Mouse (Mus musculus) embryo, embryonic 11.5 days (tissue): Measurements from ENCODE around the gene Dtx4.
A peak's percentile ranks its signal among the peaks of the same experiment; 100 is the strongest.

Source experiments
- DNase-seq: peaks from one replicate; pipeline ENCODE4 v3.0.0-alpha.2; 2012; ENCODE audit warnings: low read depth, low spot score

The Dtx4 gene

GRCm38 (mm10) chr19:12494187-12494458 lies 7.1 kb downstream of the Dtx4 start:
- no peak for DNase-seq

- no peak for DNase-seq
These were observed 7.6 kb downstream of the Dtx4 start for GRCm38 (mm10) chr19:12493453-12494186.

DNA sequence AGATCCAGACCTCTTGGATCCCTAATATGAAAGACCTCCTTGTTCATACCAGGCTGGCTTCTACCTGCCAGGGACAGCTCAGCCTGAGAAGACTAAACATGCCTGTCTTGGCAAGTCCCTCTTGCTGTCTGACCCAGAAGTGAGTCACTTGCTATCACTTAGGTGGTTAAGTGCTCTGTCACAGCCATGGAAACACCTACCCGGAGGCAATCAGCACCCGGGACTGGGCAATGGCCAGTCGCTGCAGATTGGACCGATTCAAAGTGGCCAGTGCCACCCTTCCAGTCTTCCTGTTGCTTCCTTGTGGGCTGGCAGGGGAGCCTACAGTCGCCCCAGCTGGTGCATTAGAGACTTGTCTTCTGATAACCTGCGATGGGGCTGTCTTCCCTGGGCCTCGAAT lies 9.6 kb downstream of the Dtx4 start:
- DNase-seq: no peak

DNA sequence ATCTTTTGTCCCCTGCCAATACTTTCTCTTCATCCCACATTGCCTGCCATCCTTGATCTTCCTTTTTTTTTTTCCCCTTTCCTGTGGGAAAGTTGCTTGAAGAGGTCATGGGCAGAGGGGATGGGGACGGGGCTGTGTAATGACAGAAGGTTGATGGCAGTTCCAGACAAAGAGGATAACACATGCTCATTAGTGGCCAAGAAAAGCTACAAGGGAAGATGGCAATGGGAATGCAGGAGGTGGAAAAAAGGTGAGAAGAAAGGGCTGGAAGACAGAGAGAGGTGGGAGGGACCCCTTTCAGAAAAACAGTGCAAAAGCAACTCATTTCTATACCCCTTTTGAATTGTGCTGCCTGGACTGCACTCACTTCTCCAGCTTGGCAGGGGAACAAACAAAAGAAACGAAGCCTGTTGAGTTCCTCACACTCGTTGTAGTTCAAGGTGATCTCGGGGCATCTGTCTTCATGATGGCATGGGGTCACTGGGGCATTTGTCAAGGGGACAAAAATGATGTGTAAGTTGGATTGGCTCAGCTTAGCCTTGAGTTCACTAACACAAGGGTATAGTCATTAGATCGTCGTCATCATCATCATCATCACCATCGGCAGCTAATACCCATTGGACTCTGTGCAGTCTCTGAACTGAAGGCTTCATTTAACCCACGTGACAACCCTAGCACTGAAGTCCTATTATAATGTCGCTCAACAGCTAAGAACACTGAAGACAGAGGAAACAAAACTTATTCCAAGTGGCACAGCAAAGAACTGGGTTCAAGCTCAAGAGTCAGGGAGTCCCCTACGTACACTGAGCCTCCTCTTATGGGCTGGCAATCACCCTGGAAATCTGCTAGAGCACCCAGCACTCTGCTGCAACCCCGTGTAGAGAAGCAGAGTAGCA lies 11.3 kb downstream of the Dtx4 start:
- DNase-seq: no peak

DNA sequence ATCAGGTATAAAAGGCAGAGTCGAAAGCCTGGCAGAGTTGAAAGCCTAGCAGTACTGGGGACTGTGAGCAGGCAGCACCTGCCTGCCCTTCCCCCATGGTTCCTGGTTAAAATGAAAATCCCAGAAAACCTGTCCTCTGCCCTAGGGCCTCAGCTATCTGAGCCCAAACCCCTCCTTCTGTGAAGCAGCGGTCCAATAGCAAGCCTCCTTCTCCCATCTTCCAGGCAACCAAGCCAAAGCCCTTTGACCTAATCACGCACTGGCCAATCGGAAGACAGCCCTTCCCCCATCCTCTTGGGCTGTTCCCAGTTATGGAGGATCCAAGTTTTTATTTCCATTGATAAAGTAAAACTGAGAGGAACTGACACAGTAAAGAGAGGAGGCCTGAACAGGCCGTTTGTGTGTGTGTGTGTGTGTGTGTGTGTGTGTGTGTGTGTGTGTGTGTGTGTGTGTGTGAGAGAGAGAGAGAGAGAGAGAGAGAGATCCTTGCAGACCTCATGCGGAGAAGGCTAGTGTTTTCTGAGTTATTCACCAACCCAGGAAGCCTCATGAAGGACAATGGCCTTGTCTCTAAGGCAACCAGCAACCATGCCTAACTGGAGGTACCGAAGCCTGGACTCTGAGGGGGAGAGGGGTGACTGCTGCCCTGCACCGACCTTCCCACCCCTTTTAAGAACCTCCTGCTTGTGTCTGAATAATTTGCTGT lies 12.1 kb downstream of the Dtx4 start:
- DNase-seq: peak; percentile 45

- DNase-seq: no peak
These were observed 12.9 kb downstream of the Dtx4 start for GRCm38 (mm10) chr19:12488205-12488966.

DNA sequence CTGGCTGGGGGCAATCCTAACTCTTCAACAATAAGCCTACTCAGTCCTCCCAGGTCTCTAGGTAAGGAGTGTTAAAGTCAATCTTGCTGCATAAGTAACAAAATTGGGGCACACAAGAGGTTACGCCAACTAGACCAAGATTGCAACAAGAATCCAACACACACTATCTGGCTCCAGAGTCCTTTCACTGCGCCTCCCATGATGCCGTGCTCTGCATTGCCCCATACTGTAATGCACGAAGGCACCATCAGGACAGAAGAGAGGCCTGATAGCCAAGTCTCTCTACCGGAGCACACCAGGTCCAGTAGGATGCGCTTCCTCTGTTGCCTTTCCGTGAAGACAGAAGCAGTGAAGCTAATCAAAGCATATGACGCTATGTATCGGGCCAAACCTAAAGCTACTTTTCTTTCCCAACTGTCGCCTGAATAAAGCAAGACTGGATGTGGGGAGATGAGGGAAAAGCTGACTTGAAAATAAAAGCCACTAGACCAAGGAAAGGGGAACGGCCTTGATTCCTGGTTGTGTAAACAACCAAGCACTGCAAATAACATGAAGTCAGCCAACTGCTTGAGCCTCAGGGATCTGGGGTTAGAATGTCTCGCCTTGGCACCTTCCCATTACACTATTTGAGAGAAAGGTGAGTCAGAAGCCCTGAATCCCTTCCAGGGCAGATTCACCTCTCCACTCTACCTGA lies 13.6 kb downstream of the Dtx4 start:
- DNase-seq: no peak

GRCm38 (mm10) chr19:12486875-12487274 lies 14.4 kb downstream of the Dtx4 start:
- no peak for DNase-seq

- DNase-seq: no peak
These were observed 15.6 kb downstream of the Dtx4 start for GRCm38 (mm10) chr19:12485631-12486030.

GRCm38 (mm10) chr19:12485223-12485622 lies 16.0 kb downstream of the Dtx4 start:
- DNase-seq: no peak

GRCm38 (mm10) chr19:12484210-12484609 lies 17.0 kb downstream of the Dtx4 start:
- DNase-seq: no peak

GRCm38 (mm10) chr19:12483782-12484181 lies 17.5 kb downstream of the Dtx4 start:
- no peak for DNase-seq

GRCm38 (mm10) chr19:12478369-12478768 lies 22.9 kb downstream of the Dtx4 start:
- no peak for DNase-seq

DNA sequence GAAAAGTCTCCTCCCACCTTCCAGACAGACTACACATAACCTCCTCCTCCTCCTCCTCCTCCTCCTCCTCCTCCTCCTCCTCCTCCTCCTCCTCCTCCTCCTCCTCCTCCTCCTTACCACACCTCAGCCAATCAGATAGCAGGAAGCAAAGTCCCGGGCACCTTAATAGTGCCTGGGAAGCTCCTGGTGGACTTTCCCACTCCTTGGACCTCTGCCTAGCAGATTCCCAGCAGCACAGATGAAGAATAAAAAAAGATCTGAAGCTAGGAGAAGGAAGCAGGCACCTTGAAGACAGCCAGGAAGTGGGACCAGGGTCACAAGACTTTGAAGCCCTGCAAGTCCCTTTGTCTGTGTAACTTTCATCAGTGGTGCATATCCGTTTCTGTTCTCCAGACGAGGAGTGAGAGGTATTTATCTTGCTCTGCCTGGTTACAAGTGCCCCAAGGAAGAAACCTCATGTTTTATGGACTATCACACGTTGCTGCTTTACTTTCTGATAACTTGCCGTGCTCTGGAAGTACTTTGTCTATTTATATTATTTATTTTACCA lies 24.5 kb downstream of the Dtx4 start:
- DNase-seq: no peak

DNA sequence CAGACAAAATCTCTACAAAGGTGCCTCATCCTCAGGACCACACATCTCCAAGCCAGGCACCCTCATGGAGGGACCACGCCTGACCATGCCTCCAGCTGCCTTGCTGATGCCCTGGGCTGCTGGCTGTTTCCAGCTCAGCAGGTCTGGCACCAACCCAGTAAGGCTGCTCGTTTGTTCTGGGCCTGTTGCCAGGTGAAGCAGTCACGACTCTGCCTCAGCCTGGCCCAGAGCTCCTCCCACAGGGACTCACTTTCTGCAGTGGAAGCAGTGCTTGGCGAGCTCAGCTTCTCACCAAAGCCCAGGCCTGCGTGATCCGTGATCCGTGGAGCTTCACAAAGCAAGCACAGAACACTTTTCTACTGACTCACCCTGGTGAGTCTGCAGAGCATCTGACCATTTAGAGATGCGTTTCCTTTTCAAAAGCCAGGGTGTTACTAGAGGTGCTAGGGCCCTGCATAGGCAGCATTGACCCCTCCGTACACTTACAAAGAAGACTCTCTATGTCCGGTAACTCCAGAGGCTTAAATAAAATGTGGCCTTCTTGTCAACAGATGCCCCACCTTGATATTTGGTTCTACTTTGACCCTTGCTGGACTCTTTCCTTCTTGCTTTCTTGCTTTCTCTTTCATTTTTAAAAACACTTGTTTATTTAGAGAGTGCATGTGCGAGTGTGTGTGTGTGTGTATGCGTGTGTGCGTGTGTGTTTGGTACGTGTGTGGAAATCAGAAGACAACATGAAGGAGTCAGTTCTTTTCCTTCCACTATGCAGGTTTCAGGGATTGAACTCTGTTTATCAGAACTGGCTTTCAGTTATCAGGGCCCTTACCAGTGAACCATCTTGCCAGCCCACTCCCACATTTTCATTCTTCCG lies 25.6 kb downstream of the Dtx4 start:
- DNase-seq: no peak

DNA sequence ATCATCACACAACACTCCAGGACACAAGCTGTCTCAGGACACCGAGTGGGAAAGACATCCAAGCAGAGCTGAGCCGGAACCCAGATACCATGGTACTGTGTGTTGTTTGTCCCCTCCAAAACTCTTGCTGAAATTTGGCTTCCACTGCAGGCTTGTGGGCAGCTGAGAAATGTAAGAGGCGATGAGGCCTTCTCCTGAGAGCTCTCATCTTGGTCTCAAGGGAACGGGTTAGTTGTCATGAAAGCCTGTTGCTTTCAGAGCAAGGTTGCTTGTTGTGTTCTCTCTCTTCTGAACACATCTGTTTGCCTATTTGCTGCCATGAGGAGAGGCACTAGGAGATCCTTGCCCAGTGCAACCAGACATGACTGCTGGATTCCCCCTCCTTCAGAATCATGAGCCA lies 27.3 kb downstream of the Dtx4 start:
- no peak for DNase-seq

- no peak for DNase-seq
These were observed 28.0 kb downstream of the Dtx4 start for GRCm38 (mm10) chr19:12473201-12473641.

- no peak for DNase-seq
These were observed 28.8 kb downstream of the Dtx4 start for GRCm38 (mm10) chr19:12472381-12472976.

- no peak for DNase-seq
These were observed 29.4 kb downstream of the Dtx4 start for GRCm38 (mm10) chr19:12471866-12472265.
